Mouse (Mus musculus) bone marrow macrophage, adult 2 months (primary cell): ENCODE results near the gene Sptssa.

Source experiments
- CTCF ChIP-seq: IDR thresholded peaks from 2 replicates; pipeline ENCODE4 v1.5.1; 2012; ENCODE audit warnings: low read depth, mild to moderate bottlenecking, low read length, moderate library complexity
- POLR2A ChIP-seq: IDR thresholded peaks from 2 replicates; pipeline ENCODE4 v1.6.1; 2012; ENCODE audit warnings: mild to moderate bottlenecking, low read depth, low read length, borderline replicate concordance

DNA sequence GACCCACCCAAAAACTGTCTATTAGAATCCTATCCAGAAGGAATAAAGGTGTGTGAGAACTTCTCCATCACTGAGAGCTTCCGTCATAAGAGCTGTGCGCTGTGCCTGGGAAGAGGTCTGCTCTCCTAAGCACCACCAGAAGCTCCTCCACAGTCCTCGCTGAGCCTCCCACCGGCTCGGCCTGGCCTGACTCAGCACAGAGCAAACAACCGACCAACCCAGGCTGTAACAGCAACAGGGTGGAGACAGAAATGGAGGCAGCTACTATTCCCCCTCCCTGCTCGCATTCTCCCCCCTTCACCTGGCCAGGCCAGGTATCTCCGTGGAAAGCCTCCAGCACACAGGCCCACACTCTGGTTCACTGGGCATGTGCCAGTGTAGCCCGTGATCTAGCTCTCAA lies 20.3 kb upstream of the Sptssa start:
- TF ChIP-seq CTCF = no peak
- TF ChIP-seq POLR2A = no peak
